In genomic region chr2:102943983-102944382, GRCm38 (mm10) we compare ENCODE assay signal across 8 mouse cellular contexts. TPM values are rescaled to one million over a fixed set of nuclear protein-coding genes. Genes with fewer than 3 reads are reported as not detected.
DNase-seq lines count a peak whose midpoint lies in the region; ATAC-seq lines count a peak whose summit lies in the region.

No protein-coding gene starts in this region.

- H3K9ac ChIP-seq in liver, embryonic 12.5 days = no peak overlapping the region
- H3K9ac ChIP-seq in embryonic facial prominence, embryonic 11.5 days (replicated peaks; ENCODE audit: low read length) = no peak overlapping the region
- H3K9ac ChIP-seq in liver, embryonic 15.5 days = no peak overlapping the region
- no peak overlapping the region for H3K9ac ChIP-seq in neural tube, embryonic 14.5 days (replicated peaks; ENCODE audit: low read depth, low read length)

- DNase-seq in liver = peak; percentile 10
- DNase-seq in embryonic facial prominence, embryonic 11.5 days (ENCODE audit: low spot score) = peak; percentile 82
- peak; percentile 22 for DNase-seq in heart, postnatal 4 days
- DNase-seq in testis, postnatal 10 days (ENCODE audit: low spot score) = no peak
- DNase-seq in cerebellum, adult 9-11 months = no peak

- H3K4me3 ChIP-seq in liver, embryonic 12.5 days = no peak overlapping the region
- H3K4me3 ChIP-seq in embryonic facial prominence, embryonic 11.5 days (ENCODE audit: low read depth, low read length) = no peak overlapping the region
- no peak overlapping the region for H3K4me3 ChIP-seq in liver, embryonic 15.5 days (replicated peaks)
- H3K4me3 ChIP-seq in neural tube, embryonic 14.5 days (ENCODE audit: low read depth, low read length) = no peak overlapping the region

- no peaks in the 10 kb centered on the region; the same call in 1 of the 2 replicates for H3K27me3 ChIP-seq in liver, embryonic 12.5 days (replicated peaks)
- H3K27me3 ChIP-seq in embryonic facial prominence, embryonic 11.5 days (ENCODE audit: control insufficient read depth, insufficient read depth, low read length) = no peaks in the 10 kb centered on the region
- H3K27me3 ChIP-seq in liver, embryonic 15.5 days = no peaks in the 10 kb centered on the region
- H3K27me3 ChIP-seq in neural tube, embryonic 14.5 days (ENCODE audit: control insufficient read depth, insufficient read depth, low read length) = no peaks in the 10 kb centered on the region

- H3K27ac ChIP-seq in liver, embryonic 12.5 days = no peak overlapping the region
- H3K27ac ChIP-seq in embryonic facial prominence, embryonic 11.5 days (replicated peaks; ENCODE audit: low read depth, low read length) = no peak overlapping the region
- no peak overlapping the region for H3K27ac ChIP-seq in liver, embryonic 15.5 days (replicated peaks)
- H3K27ac ChIP-seq in neural tube, embryonic 14.5 days (ENCODE audit: low read depth, low read length) = no peak overlapping the region

- H3K9me3 ChIP-seq in liver, embryonic 12.5 days (replicated peaks) = no peaks in the 10 kb centered on the region
- no peaks in the 10 kb centered on the region for H3K9me3 ChIP-seq in embryonic facial prominence, embryonic 11.5 days (replicated peaks; ENCODE audit: control insufficient read depth, low read length)
- no peaks in the 10 kb centered on the region for H3K9me3 ChIP-seq in liver, embryonic 15.5 days (replicated peaks)
- no peaks in the 10 kb centered on the region for H3K9me3 ChIP-seq in neural tube, embryonic 14.5 days (ENCODE audit: control insufficient read depth, low read length)

- 30% methylated on average over 6 of the region's 6 CpGs for WGBS in liver, embryonic 12.5 days (ENCODE audit: insufficient replicate concordance)
- 37% methylated on average over 6 of the region's 6 CpGs for WGBS in embryonic facial prominence, embryonic 11.5 days
- 18% methylated on average over 6 of the region's 6 CpGs for WGBS in liver, embryonic 15.5 days (ENCODE audit: insufficient replicate concordance)
- 40% methylated on average over 6 of the region's 6 CpGs for WGBS in neural tube, embryonic 14.5 days

- no peaks in the 10 kb centered on the region for H3K36me3 ChIP-seq in liver, embryonic 12.5 days
- no peaks in the 10 kb centered on the region for H3K36me3 ChIP-seq in embryonic facial prominence, embryonic 11.5 days (replicated peaks; ENCODE audit: control insufficient read depth, insufficient read depth, low read depth, low read length)
- H3K36me3 ChIP-seq in liver, embryonic 15.5 days (replicated peaks) = no peaks in the 10 kb centered on the region
- no peaks in the 10 kb centered on the region for H3K36me3 ChIP-seq in neural tube, embryonic 14.5 days (ENCODE audit: control insufficient read depth, insufficient read depth, low read length)

- ATAC-seq in liver, embryonic 12.5 days = no peak
- peak; percentile 70 for ATAC-seq in embryonic facial prominence, embryonic 11.5 days (replicated peaks; ENCODE audit: insufficient number of reproducible peaks, low FRiP score, low TSS enrichment, low read depth)
- peak; percentile 56 for ATAC-seq in liver, embryonic 15.5 days (ENCODE audit: insufficient read depth)
- peak; percentile 58; the same call in 1 of the 2 replicates for ATAC-seq in neural tube, embryonic 14.5 days (ENCODE audit: low read depth)

- no peaks in the 10 kb centered on the region for H3K4me1 ChIP-seq in liver, embryonic 12.5 days
- H3K4me1 ChIP-seq in embryonic facial prominence, embryonic 11.5 days (ENCODE audit: control insufficient read depth, insufficient read depth, low read length) = no peaks in the 10 kb centered on the region
- no peaks in the 10 kb centered on the region for H3K4me1 ChIP-seq in liver, embryonic 15.5 days (replicated peaks)
- 0 out of 2 replicates have a peak, but pooled peaks cover 4% of the 10 kb centered on the region for H3K4me1 ChIP-seq in neural tube, embryonic 14.5 days (ENCODE audit: control insufficient read depth, insufficient read depth, low read length)

- H3K4me2 ChIP-seq in liver, embryonic 12.5 days = no peak overlapping the region
- no peak overlapping the region for H3K4me2 ChIP-seq in embryonic facial prominence, embryonic 11.5 days (ENCODE audit: low read depth, low read length)
- no peak overlapping the region for H3K4me2 ChIP-seq in liver, embryonic 15.5 days
- H3K4me2 ChIP-seq in neural tube, embryonic 14.5 days (ENCODE audit: low read depth, low read length) = no peak overlapping the region

RNA-seq across cellular contexts. Expression of gene Cd44, which starts 42.5 kb away (rescaled TPM):
- polyA plus RNA-seq in liver, embryonic 12.5 days (2016; fragmentation: Nextera tagmentation; extraction: Ambion mirVana) = 17.8 and 18.6 TPM in 2 replicates
- 3.4 and 4.0 TPM in 2 replicates for polyA plus RNA-seq in embryonic facial prominence, embryonic 11.5 days (2014; fragmentation: Nextera tagmentation; extraction: Ambion mirVana)
- 10 to 100 TPM; 26.7 to 28.2 TPM for total RNA-seq in heart, postnatal 4 days (2021)
- polyA plus RNA-seq in liver, embryonic 15.5 days (2015; fragmentation: Nextera tagmentation; extraction: Ambion mirVana) = 15.5 and 15.8 TPM in 2 replicates
- polyA plus RNA-seq in neural tube, embryonic 14.5 days (2014; fragmentation: Nextera tagmentation; extraction: Ambion mirVana) = 4.5 and 8.7 TPM in 2 replicates

Comparison
In these comparisons a context has a peak if more than half of its experiments do, and no peak if none do; other contexts are left out.
1. DNase-seq: peak in liver (single experiment), embryonic facial prominence, embryonic 11.5 days (single experiment) and heart, postnatal 4 days (single experiment); none in testis, postnatal 10 days (single experiment) and cerebellum, adult 9-11 months (single experiment).